Mouse (Mus musculus): ENCODE data around the gene Fam19a4.
"Not testable (repeated sequence)": the region's sequence is repeated elsewhere in the genome, so short reads cannot be mapped to it uniquely, and the experiment has no call there.

Gene Fam19a4

GRCm38 (mm10) chr6:96944796-96945195 is 115.4 kb downstream of the Fam19a4 start:
- no peak for DNase-seq (ENCODE audit: low spot score in 2 of 2)

DNA sequence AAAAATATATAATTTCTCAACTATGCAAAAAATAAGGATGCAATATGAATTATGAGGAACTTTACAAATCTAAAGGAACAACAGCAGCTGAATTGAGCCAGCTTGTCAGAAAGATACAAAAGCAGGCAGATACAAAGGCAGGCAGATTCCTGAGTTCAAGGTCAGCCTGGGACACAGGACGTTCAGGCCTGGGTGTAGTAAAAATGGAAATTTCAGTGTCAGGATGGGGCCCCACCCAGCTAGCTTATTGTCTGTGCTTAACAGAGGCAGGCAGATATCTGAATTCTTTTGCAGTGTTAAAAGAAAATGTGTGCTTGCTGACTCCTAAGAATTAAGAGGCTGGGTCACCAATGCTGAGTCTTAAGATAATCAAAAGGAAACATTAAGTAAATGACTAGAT is 124.4 kb downstream of the Fam19a4 start:
- DNase-seq (ENCODE audit: low spot score in 2 of 2) = no peak

DNA sequence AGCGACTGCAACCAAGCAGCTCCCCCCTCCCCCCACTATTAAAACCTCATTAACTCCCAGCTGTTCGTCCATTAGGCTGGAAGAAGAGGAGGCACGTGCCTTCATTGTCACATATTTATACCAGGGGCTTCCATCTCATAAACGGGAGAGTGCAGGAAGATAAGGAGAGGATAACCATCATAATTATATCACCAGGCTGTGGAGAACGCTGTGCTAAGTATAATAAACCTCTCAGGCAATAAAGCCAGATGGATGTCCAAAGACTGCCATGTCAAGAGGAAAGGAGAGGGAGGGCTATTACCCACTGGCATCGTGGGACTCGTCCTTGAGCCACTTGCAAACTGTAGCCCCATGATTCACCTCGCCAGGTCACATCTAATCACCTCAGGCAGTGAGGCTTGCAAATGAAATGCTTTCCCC is 151.1 kb downstream of the Fam19a4 start:
- DNase-seq (ENCODE audit: low spot score in 2 of 2) = no peak

DNA sequence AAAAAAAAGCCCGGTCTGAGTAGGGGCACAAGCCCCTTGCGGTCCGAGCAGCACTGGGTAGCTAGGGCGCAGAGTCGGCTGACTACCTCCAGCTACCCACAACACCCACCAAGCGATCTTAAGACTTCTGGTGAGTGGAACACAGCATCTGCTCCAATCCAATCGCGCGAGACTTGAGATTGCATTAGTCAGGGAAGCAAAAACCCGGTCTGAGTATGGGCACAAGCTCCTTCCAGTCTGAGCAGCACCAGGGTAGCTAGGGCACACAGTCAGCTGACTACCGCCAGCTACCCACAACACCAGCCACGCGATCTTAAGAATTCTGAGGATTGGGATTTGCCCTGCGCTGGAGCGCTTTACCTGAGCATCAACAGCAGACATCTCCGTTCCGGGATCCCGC is 183.1 kb downstream of the Fam19a4 start:
- DNase-seq (ENCODE audit: low spot score in 2 of 2) = not testable (repeated sequence)

DNA sequence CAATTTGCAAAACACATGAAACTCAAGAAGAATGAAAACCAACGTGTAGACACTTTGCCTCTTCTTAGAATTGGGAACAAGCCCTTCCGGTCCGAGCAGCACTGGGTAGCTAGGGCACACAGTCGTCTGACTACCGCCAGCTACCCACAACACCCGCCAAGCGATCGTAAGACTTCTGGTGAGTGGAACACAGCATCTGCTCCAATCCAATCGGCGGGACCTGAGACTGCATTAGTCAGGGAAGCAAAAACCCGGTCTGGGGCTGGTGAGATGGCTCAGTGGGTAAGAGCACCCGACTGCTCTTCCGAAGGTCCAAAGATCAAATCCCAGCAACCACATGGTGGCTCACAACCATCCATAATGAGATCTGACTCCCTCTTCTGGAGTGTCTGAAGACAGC is 183.6 kb downstream of the Fam19a4 start:
- DNase-seq (ENCODE audit: low spot score in 2 of 2) = not testable (repeated sequence)

DNA sequence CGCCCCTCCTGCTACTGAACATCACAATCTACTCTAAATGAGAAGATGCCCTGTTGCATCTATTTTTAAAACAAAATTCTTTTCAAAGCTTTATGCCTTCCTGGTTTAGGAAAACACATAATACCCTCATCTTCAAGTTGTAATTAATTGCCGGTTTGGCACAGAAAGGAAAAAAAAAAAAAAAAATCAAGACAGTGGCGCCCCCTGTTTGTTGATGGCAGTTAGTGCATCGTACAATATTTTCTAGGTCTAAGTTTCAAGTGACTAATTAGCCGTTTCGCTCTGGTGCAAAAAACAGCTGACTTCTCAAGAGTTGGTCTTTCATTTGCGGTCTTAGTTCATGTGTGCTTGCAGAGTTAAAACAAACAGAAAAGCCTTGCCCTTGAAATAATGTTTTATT is 207.1 kb downstream of the Fam19a4 start:
- no peak for DNase-seq (ENCODE audit: low spot score in 2 of 2)

DNA sequence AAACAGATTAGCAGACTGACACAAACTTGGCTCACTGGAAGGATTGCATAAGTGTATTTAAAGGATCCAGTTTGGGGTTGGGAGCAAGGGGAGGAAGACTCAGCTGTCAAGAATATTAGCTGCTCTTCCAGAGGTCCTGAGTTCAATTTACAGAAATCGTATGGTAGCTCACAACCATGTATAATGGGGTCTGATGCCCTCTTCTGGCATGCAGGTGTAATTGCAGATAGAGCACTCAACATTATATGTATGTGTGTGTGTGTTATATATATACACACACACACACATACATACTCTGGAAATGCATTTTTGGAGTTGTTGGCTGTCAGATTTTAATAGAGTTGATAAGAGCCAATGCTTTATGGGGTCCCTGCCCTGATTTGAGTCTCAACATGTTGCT is 216.3 kb downstream of the Fam19a4 start:
- no peak for DNase-seq (ENCODE audit: low spot score in 2 of 2)

DNA sequence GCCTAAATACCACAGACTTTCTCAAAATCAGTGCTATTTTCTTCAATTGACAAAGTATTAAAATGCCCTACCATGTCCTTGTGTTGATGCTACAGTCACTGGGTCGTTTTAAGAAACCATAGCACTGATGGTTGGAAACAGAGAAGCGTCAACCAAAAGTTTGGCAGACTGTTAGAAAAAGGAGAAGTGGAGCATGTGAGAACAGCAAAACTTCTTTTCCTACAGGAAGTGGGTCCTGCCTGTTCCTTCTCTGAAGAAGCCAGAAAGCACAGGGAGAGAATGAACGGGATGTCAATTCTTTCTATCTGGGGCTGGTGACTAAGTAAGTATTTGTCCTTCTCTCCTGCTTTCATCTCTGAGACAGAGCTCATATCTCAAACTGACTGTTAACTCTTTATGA is 219.6 kb downstream of the Fam19a4 start:
- no peak for DNase-seq (ENCODE audit: low spot score in 2 of 2)

DNA sequence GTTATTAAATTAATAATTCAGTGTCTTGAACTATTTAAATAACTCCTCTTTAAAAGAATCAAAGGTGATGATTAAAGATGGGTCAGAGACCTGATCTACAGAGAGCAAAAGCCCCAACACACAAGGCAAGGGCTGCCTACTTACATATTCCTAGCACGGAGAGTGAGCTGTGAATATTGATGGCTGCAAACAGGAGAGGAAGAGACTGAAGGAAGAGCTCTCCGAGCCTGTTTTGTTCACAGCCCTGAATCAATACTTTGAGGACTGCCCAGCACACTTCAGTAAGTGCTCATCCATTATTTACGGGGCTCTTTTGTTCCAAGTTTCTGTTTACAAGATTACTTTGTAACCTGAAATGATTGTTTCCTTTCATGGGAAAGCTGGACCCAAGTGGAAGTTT is 233.6 kb downstream of the Fam19a4 start:
- no peak for DNase-seq (ENCODE audit: low spot score in 2 of 2)

GRCm38 (mm10) chr6:96802981-96803380 is 257.2 kb downstream of the Fam19a4 start:
- no peak for DNase-seq (ENCODE audit: low spot score in 2 of 2)

GRCm38 (mm10) chr6:96798746-96799145 is 261.5 kb downstream of the Fam19a4 start:
- no peak for DNase-seq (ENCODE audit: low spot score in 2 of 2)

- DNase-seq (ENCODE audit: low spot score in 2 of 2) = no peak
These were observed 262.8 kb downstream of the Fam19a4 start for GRCm38 (mm10) chr6:96797451-96797850.
